Mouse (Mus musculus) ES-E14 (cell line): ENCODE data around the gene Fh1. TPM values are rescaled to one million over a fixed set of nuclear protein-coding genes. Genes with fewer than 3 reads are reported as not detected.

Source experiments
- DNase-seq: peaks from one replicate; pipeline ENCODE4 v3.0.0-alpha.2; 2013; ENCODE audit warnings: low read depth, low spot score
- H3K27ac ChIP-seq: 2 replicates; pipeline ENCODE4 v1.5.1; 2012; ENCODE audit warnings: low read depth, mild to moderate bottlenecking, low read length, moderate library complexity, mixed read lengths; ENCODE audit not compliant: poor library complexity, insufficient read depth, severe bottlenecking
- H3K36me3 ChIP-seq: 2 replicates; pipeline ENCODE4 v1.6.1; 2012; ENCODE audit warnings: mild to moderate bottlenecking, low read length, moderate library complexity, mixed read lengths; ENCODE audit not compliant: control insufficient read depth, poor library complexity, insufficient read depth, severe bottlenecking
- H3K4me1 ChIP-seq, 2 experiments: fragments of 150-350 bp in 1 of 2; sonication (generic) in 1 of 2; 2 replicates each; pipeline ENCODE4 v1.6.1; 2012; ENCODE audit warnings: low read length in 2 of 2, mild to moderate bottlenecking in 1 of 2, mixed read lengths in 1 of 2; ENCODE audit not compliant: control insufficient read depth in 2 of 2, insufficient read depth in 2 of 2, poor library complexity in 1 of 2
- H3K4me3 ChIP-seq, 2 experiments: fragments of 150-350 bp in 1 of 2; sonication (generic) in 1 of 2; 2 replicates each; pipeline ENCODE4 v1.5.1; 2012; ENCODE audit warnings: low read length in 2 of 2, low read depth in 1 of 2, mild to moderate bottlenecking in 1 of 2, mixed read lengths in 1 of 2; ENCODE audit not compliant: insufficient read depth in 1 of 2, poor library complexity in 1 of 2, severe bottlenecking in 1 of 2
- H3K9ac ChIP-seq: 2 replicates; pipeline ENCODE4 v1.6.1; 2012; ENCODE audit warnings: low read depth, mild to moderate bottlenecking, low read length, mixed read lengths; ENCODE audit not compliant: poor library complexity, insufficient read depth, severe bottlenecking
- H3K9me3 ChIP-seq: fragments of 150-350 bp; sonication (generic); 2 replicates; pipeline ENCODE4 v1.6.1; 2012; ENCODE audit warnings: low read depth, mild to moderate bottlenecking, low read length; ENCODE audit not compliant: control insufficient read depth, insufficient read depth
- CHD2 ChIP-seq: IDR thresholded peaks from 2 replicates; pipeline ENCODE4 v1.6.1; 2014; ENCODE audit warnings: mild to moderate bottlenecking, low read depth, low read length, inconsistent platforms
- HCFC1 ChIP-seq: IDR thresholded peaks from 2 replicates; pipeline ENCODE4 v1.6.1; 2012; ENCODE audit warnings: low read length, inconsistent platforms, borderline replicate concordance; ENCODE audit not compliant: insufficient read depth
- MAFK ChIP-seq: IDR thresholded peaks from 2 replicates; pipeline ENCODE4 v1.6.1; 2014; ENCODE audit warnings: mild to moderate bottlenecking, low read depth, low read length, inconsistent platforms; ENCODE audit not compliant: insufficient read depth
- ZC3H11A ChIP-seq: IDR thresholded peaks from 2 replicates; pipeline ENCODE4 v1.6.1; 2012; ENCODE audit warnings: low read depth, mild to moderate bottlenecking, inconsistent platforms, low read length, borderline replicate concordance
- ZNF384 ChIP-seq: IDR thresholded peaks from 2 replicates; pipeline ENCODE4 v1.6.1; 2012; ENCODE audit warnings: low read depth, low read length, inconsistent platforms
- in situ Hi-C, 2 experiments: fragments of 600-800 bp; cut with MboI; formaldehyde crosslinking; loops; one replicate each; pipeline ENCODE4 v1.15.1; 2025; ENCODE audit warnings: low sequenced_read_pairs in 2 of 2, inconsistent platforms in 1 of 2; ENCODE audit not compliant: unreplicated experiment in 2 of 2
- total RNA-seq: library from RNA; depleted of rRNA; stranded (reverse); fragments of 300-350 nt; gene quantifications from 2 replicates; pipeline ENCODE4 v1.2.3, GENCODE M21; 2012

Fh1 gene
- total RNA-seq, 1 experiment: 110 TPM

- Histone ChIP-seq H3K27ac (no peak overlapping the region), H3K9me3 (no peaks in the 10 kb centered on the region), H3K4me1 (no peaks in the 10 kb centered on the region), H3K4me3 (no peak overlapping the region), H3K9ac (no peak overlapping the region), H3K36me3 (no peaks in the 10 kb centered on the region)
- DNase-seq: no peak
- in situ Hi-C loops: no loop called here
- no peak for TF ChIP-seq ZNF384
- no peak for TF ChIP-seq ZC3H11A
- no peak for TF ChIP-seq HCFC1
- no peak for TF ChIP-seq CHD2
- TF ChIP-seq MAFK: no peak
Measured at GRCm38 (mm10) chr1:175648615-175649014, 23.2 kb upstream of the Fh1 start.

- TF ChIP-seq ZNF384 (no peak), CHD2 (no peak), ZC3H11A (no peak), HCFC1 (no peak), MAFK (no peak)
- no peak for DNase-seq
Measured at GRCm38 (mm10) chr1:175646952-175647351, 21.5 kb upstream of the Fh1 start.

GRCm38 (mm10) chr1:175643496-175644265 is 18.2 kb upstream of the Fh1 start:
- in situ Hi-C loops: no loop called here
- H3K27ac ChIP-seq: no peak overlapping the region
- TF ChIP-seq CHD2 (no peak), MAFK (no peak), ZNF384 (no peak), HCFC1 (no peak), ZC3H11A (no peak)

More at GRCm38 (mm10) chr1:175646952-175647351, 21.5 kb upstream of the Fh1 start:
- no peak overlapping the region for H3K27ac ChIP-seq
- H3K36me3 ChIP-seq: no peaks in the 10 kb centered on the region
- no peaks in the 10 kb centered on the region for H3K4me1 ChIP-seq
- no peak overlapping the region for H3K9ac ChIP-seq
- in situ Hi-C loops: no loop called here
- no peak overlapping the region for H3K4me3 ChIP-seq
- H3K9me3 ChIP-seq: no peaks in the 10 kb centered on the region

GRCm38 (mm10) chr1:175640435-175641150 is 15.2 kb upstream of the Fh1 start:
- Histone ChIP-seq H3K9ac (no peak overlapping the region), H3K4me3 (no peak overlapping the region), H3K36me3 (no peaks in the 10 kb centered on the region), H3K27ac (no peak overlapping the region), H3K9me3 (no peaks in the 10 kb centered on the region), H3K4me1 (no peaks in the 10 kb centered on the region)
- in situ Hi-C loops: no loop called here
- DNase-seq: no peak
- TF ChIP-seq ZC3H11A: no peak
- no peak for TF ChIP-seq CHD2
- TF ChIP-seq ZNF384: no peak
- TF ChIP-seq HCFC1: no peak
- TF ChIP-seq MAFK: no peak

More at GRCm38 (mm10) chr1:175643496-175644265, 18.2 kb upstream of the Fh1 start:
- Histone ChIP-seq H3K4me3 (no peak overlapping the region), H3K9me3 (no peaks in the 10 kb centered on the region), H3K9ac (no peak overlapping the region), H3K36me3 (no peaks in the 10 kb centered on the region), H3K4me1 (no peaks in the 10 kb centered on the region)
- DNase-seq: no peak
